Mouse (Mus musculus): Measurements from ENCODE around the gene AU018091. TPM values are rescaled to one million over a fixed set of nuclear protein-coding genes. Genes with fewer than 3 reads are reported as not detected.
"Not testable (repeated sequence)": the region's sequence is repeated elsewhere in the genome, so short reads cannot be mapped to it uniquely, and the experiment has no call there.

The AU018091 gene
- polyA plus RNA-seq, 1 experiment from 2014 or later: not detected

- Histone ChIP-seq H3K4me2 (replicated peaks; ENCODE audit: low read depth, low read length) (no peak overlapping the region), H3K27ac (ENCODE audit: low read length) (no peak overlapping the region), H3K36me3 (ENCODE audit: insufficient read depth, low read length) (no peaks in the 10 kb centered on the region), H3K9me3 (ENCODE audit: low read length) (no peaks in the 10 kb centered on the region), H3K27me3 (ENCODE audit: insufficient read depth, low read length) (no peaks in the 10 kb centered on the region), H3K9ac (replicated peaks; ENCODE audit: low read length) (no peak overlapping the region), H3K4me3 (ENCODE audit: low read length) (no peak overlapping the region), H3K4me1 (ENCODE audit: insufficient read depth, low read length) (no peaks in the 10 kb centered on the region)
- WGBS: 24% methylated on average over 3 of the region's 3 CpGs
- no peak for ATAC-seq (ENCODE audit: low FRiP score, low TSS enrichment)
These were observed 34.9 kb upstream of the AU018091 start for GRCm38 (mm10) chr7:3203890-3204289.

- Histone ChIP-seq H3K9ac (replicated peaks; ENCODE audit: low read length) (no peak overlapping the region), H3K36me3 (ENCODE audit: insufficient read depth, low read length) (no peaks in the 10 kb centered on the region), H3K27me3 (ENCODE audit: insufficient read depth, low read length) (no peaks in the 10 kb centered on the region), H3K9me3 (ENCODE audit: low read length) (no peaks in the 10 kb centered on the region), H3K4me3 (ENCODE audit: low read length) (no peak overlapping the region), H3K4me2 (replicated peaks; ENCODE audit: low read depth, low read length) (no peak overlapping the region), H3K27ac (ENCODE audit: low read length) (no peak overlapping the region), H3K4me1 (ENCODE audit: insufficient read depth, low read length) (no peaks in the 10 kb centered on the region)
- WGBS: 23% methylated on average over 12 of the region's 12 CpGs
- no peak for ATAC-seq (ENCODE audit: low FRiP score, low TSS enrichment)
These were observed 32.2 kb upstream of the AU018091 start for GRCm38 (mm10) chr7:3201134-3201705.

- Histone ChIP-seq H3K9ac (replicated peaks; ENCODE audit: low read length) (no peak overlapping the region), H3K36me3 (ENCODE audit: insufficient read depth, low read length) (no peaks in the 10 kb centered on the region), H3K4me3 (ENCODE audit: low read length) (no peak overlapping the region), H3K4me1 (ENCODE audit: insufficient read depth, low read length) (no peaks in the 10 kb centered on the region), H3K27me3 (ENCODE audit: insufficient read depth, low read length) (no peaks in the 10 kb centered on the region), H3K9me3 (ENCODE audit: low read length) (no peaks in the 10 kb centered on the region), H3K4me2 (replicated peaks; ENCODE audit: low read depth, low read length) (no peak overlapping the region), H3K27ac (ENCODE audit: low read length) (no peak overlapping the region)
- 49% methylated on average over 11 of the region's 11 CpGs for WGBS
- no peak for ATAC-seq (ENCODE audit: low FRiP score, low TSS enrichment)
These were observed 29.9 kb upstream of the AU018091 start for GRCm38 (mm10) chr7:3198884-3199283.

- no peaks in the 10 kb centered on the region for H3K36me3 ChIP-seq (ENCODE audit: insufficient read depth, low read length)
- no peak for ATAC-seq (ENCODE audit: low FRiP score, low TSS enrichment)
- no peaks in the 10 kb centered on the region for H3K4me1 ChIP-seq (ENCODE audit: insufficient read depth, low read length)
- no peak overlapping the region for H3K27ac ChIP-seq (ENCODE audit: low read length)
- no peak overlapping the region for H3K4me3 ChIP-seq (ENCODE audit: low read length)
- 65% methylated on average over 5 of the region's 5 CpGs for WGBS
- no peak overlapping the region for H3K4me2 ChIP-seq (replicated peaks; ENCODE audit: low read depth, low read length)
- no peaks in the 10 kb centered on the region for H3K27me3 ChIP-seq (ENCODE audit: insufficient read depth, low read length)
- no peaks in the 10 kb centered on the region for H3K9me3 ChIP-seq (ENCODE audit: low read length)
- no peak overlapping the region for H3K9ac ChIP-seq (replicated peaks; ENCODE audit: low read length)
These were observed 26.8 kb upstream of the AU018091 start for GRCm38 (mm10) chr7:3195850-3196249.

GRCm38 (mm10) chr7:3194531-3194930 is 25.5 kb upstream of the AU018091 start:
- Histone ChIP-seq H3K36me3 (ENCODE audit: insufficient read depth, low read length) (no peaks in the 10 kb centered on the region), H3K4me2 (replicated peaks; ENCODE audit: low read depth, low read length) (no peak overlapping the region), H3K4me3 (ENCODE audit: low read length) (no peak overlapping the region), H3K4me1 (ENCODE audit: insufficient read depth, low read length) (no peaks in the 10 kb centered on the region), H3K27ac (ENCODE audit: low read length) (no peak overlapping the region), H3K27me3 (ENCODE audit: insufficient read depth, low read length) (no peaks in the 10 kb centered on the region), H3K9ac (replicated peaks; ENCODE audit: low read length) (no peak overlapping the region), H3K9me3 (ENCODE audit: low read length) (no peaks in the 10 kb centered on the region)
- WGBS: 88% methylated on average over 4 of the region's 4 CpGs
- no peak for ATAC-seq (ENCODE audit: low FRiP score, low TSS enrichment)

GRCm38 (mm10) chr7:3193905-3194304 is 24.9 kb upstream of the AU018091 start:
- WGBS: 11% methylated on average over 6 of the region's 6 CpGs

GRCm38 (mm10) chr7:3193049-3193632 is 24.1 kb upstream of the AU018091 start:
- H3K36me3 ChIP-seq (ENCODE audit: insufficient read depth, low read length): no peaks in the 10 kb centered on the region
- H3K9ac ChIP-seq (replicated peaks; ENCODE audit: low read length): no peak overlapping the region
- no peaks in the 10 kb centered on the region for H3K9me3 ChIP-seq (ENCODE audit: low read length)
- no peaks in the 10 kb centered on the region for H3K27me3 ChIP-seq (ENCODE audit: insufficient read depth, low read length)
- no peaks in the 10 kb centered on the region for H3K4me1 ChIP-seq (ENCODE audit: insufficient read depth, low read length)
- ATAC-seq (ENCODE audit: low FRiP score, low TSS enrichment): no peak
- no peak overlapping the region for H3K4me2 ChIP-seq (replicated peaks; ENCODE audit: low read depth, low read length)
- H3K4me3 ChIP-seq (ENCODE audit: low read length): no peak overlapping the region
- WGBS: 83% methylated on average over 4 of the region's 4 CpGs
- no peak overlapping the region for H3K27ac ChIP-seq (ENCODE audit: low read length)

More at GRCm38 (mm10) chr7:3193905-3194304, 24.9 kb upstream of the AU018091 start:
- ATAC-seq (ENCODE audit: low FRiP score, low TSS enrichment): no peak
- H3K4me1 ChIP-seq (ENCODE audit: insufficient read depth, low read length): no peaks in the 10 kb centered on the region
- H3K9me3 ChIP-seq (ENCODE audit: low read length): no peaks in the 10 kb centered on the region
- H3K36me3 ChIP-seq (ENCODE audit: insufficient read depth, low read length): no peaks in the 10 kb centered on the region
- H3K9ac ChIP-seq (replicated peaks; ENCODE audit: low read length): no peak overlapping the region
- H3K4me2 ChIP-seq (replicated peaks; ENCODE audit: low read depth, low read length): no peak overlapping the region
- H3K27me3 ChIP-seq (ENCODE audit: insufficient read depth, low read length): no peaks in the 10 kb centered on the region
- no peak overlapping the region for H3K27ac ChIP-seq (ENCODE audit: low read length)
- no peak overlapping the region for H3K4me3 ChIP-seq (ENCODE audit: low read length)

GRCm38 (mm10) chr7:3191971-3192498 is 23.0 kb upstream of the AU018091 start:
- H3K27ac ChIP-seq (ENCODE audit: low read length): no peak overlapping the region
- H3K9me3 ChIP-seq (ENCODE audit: low read length): no peaks in the 10 kb centered on the region
- no peaks in the 10 kb centered on the region for H3K27me3 ChIP-seq (ENCODE audit: insufficient read depth, low read length)
- no peak overlapping the region for H3K9ac ChIP-seq (replicated peaks; ENCODE audit: low read length)
- no peak overlapping the region for H3K4me3 ChIP-seq (ENCODE audit: low read length)
- ATAC-seq (ENCODE audit: low FRiP score, low TSS enrichment): no peak
- no peaks in the 10 kb centered on the region for H3K36me3 ChIP-seq (ENCODE audit: insufficient read depth, low read length)
- H3K4me2 ChIP-seq (replicated peaks; ENCODE audit: low read depth, low read length): no peak overlapping the region
- H3K4me1 ChIP-seq (ENCODE audit: insufficient read depth, low read length): no peaks in the 10 kb centered on the region
- 84% methylated on average over 12 of the region's 12 CpGs for WGBS

GRCm38 (mm10) chr7:3186726-3187125 is 17.7 kb upstream of the AU018091 start:
- H3K9ac ChIP-seq (replicated peaks; ENCODE audit: low read length); H3K27ac ChIP-seq (ENCODE audit: low read length); H3K36me3 ChIP-seq (ENCODE audit: insufficient read depth, low read length); H3K4me1 ChIP-seq (ENCODE audit: insufficient read depth, low read length); H3K4me2 ChIP-seq (replicated peaks; ENCODE audit: low read depth, low read length); H3K27me3 ChIP-seq (ENCODE audit: insufficient read depth, low read length); H3K4me3 ChIP-seq (ENCODE audit: low read length); H3K9me3 ChIP-seq (ENCODE audit: low read length); ATAC-seq (ENCODE audit: low FRiP score, low TSS enrichment): not testable (repeated sequence)
- WGBS: 78% methylated on average over 2 of the region's 2 CpGs

- no peak overlapping the region for H3K27ac ChIP-seq (ENCODE audit: low read length)
- H3K4me1 ChIP-seq (ENCODE audit: insufficient read depth, low read length): no peaks in the 10 kb centered on the region
- H3K4me3 ChIP-seq (ENCODE audit: low read length): no peak overlapping the region
- H3K27me3 ChIP-seq (ENCODE audit: insufficient read depth, low read length): no peaks in the 10 kb centered on the region
- H3K9me3 ChIP-seq (ENCODE audit: low read length): no peaks in the 10 kb centered on the region
- H3K4me2 ChIP-seq (replicated peaks; ENCODE audit: low read depth, low read length): no peak overlapping the region
- 60% methylated on average over 1 of the region's 1 CpGs for WGBS
- H3K36me3 ChIP-seq (ENCODE audit: insufficient read depth, low read length): no peaks in the 10 kb centered on the region
- no peak overlapping the region for H3K9ac ChIP-seq (replicated peaks; ENCODE audit: low read length)
- ATAC-seq (ENCODE audit: low FRiP score, low TSS enrichment): no peak
These were observed 17.1 kb upstream of the AU018091 start for GRCm38 (mm10) chr7:3186136-3186535.
